Mouse (Mus musculus) adrenal gland, adult 8-10 months (tissue): Measurements from ENCODE around the gene Olfr771. TPM values are rescaled to one million over a fixed set of nuclear protein-coding genes. Genes with fewer than 3 reads are reported as not detected.
"Not testable (repeated sequence)": the region's sequence is repeated elsewhere in the genome, so short reads cannot be mapped to it uniquely, and the experiment has no call there.

Source experiments
- DNase-seq: peaks from one replicate; pipeline ENCODE4 v3.0.0; 2022
- total RNA-seq, 4 experiments: library from RNA; stranded (reverse); gene quantifications; 2 replicates each; pipeline ENCODE4 v1.2.4; 2022

Olfr771 gene
- total RNA-seq: not detected

DNA sequence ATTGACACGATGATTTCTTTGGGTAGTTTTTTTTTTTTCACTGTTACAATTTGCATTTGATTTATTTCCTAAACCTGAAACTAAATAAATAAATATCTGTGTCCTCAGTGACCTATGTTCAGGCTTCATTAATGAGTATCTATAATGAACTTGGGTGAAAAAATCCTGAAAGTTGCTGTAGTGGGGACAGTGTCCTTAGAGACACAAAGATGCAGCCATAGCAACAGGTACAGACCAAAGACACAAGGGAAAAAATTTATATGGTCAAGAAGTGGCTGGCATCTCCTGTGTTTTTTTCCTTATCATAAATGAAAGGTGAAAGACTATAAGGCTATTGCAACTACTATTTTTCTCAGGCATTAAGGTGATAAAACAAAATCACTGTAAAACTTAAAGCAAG, at the start of gene Olfr771:
Gene Olfr771 (minus strand): TSS at position 101 of the 400 bp plus-strand sequence.
- no peak for DNase-seq

DNA sequence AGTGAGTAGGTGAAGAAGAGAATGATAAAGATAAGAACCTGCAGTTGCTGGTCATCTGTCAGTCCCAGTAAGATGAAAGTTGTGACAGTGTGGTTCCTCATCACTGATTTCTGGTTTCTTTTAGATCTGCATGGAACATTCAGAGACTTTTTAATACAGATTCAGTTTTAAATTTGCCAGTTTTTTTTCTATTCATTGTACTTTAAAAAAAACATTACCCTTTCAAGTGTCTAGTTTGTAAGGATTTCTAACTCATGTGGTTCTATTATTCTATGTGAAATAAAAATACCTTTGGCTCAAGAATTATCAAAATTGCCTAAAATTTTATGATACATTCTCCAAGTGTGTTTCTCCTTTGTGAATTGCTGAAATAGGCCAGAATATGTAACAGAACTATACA, 22.8 kb upstream of the Olfr771 start, which contains the start of gene Olfr773:
Gene Olfr773 (minus strand): TSS at position 101 of the 400 bp plus-strand sequence.
- DNase-seq: not testable (repeated sequence)

DNA sequence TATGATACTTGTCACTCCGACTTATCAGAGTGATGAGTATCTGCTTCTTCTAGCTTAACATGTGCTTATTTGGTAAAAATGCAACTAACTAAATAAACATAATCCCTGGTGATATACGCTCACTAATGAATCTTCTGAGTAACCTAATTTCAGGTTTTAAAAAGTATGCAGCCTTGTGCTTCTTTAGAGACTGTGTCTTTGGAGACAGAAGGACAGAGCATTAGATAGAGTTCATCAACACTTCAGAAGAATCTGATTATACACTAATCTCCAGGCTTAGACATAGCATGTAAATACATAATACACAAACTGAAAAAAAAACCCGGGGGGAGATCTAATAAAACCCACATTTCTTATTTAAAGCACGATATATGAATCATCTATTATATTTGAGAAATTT, 13.3 kb upstream of the Olfr771 start, which contains the start of gene Olfr772:
Gene Olfr772 (minus strand): TSS at position 101 of the 400 bp plus-strand sequence.
- not testable (repeated sequence) for DNase-seq

- no peak for DNase-seq
Measured at GRCm38 (mm10) chr10:129138898-129139297, 25.7 kb downstream of the Olfr771 start, which contains the start of gene Olfr770. TSS of gene Olfr770 (minus strand) at chr10:129138998.

- DNase-seq: peak; percentile 6
Measured at GRCm38 (mm10) chr10:129117761-129118160, 46.8 kb downstream of the Olfr771 start, which contains the start of gene Olfr769. TSS of gene Olfr769 (minus strand) at chr10:129117861.

DNA sequence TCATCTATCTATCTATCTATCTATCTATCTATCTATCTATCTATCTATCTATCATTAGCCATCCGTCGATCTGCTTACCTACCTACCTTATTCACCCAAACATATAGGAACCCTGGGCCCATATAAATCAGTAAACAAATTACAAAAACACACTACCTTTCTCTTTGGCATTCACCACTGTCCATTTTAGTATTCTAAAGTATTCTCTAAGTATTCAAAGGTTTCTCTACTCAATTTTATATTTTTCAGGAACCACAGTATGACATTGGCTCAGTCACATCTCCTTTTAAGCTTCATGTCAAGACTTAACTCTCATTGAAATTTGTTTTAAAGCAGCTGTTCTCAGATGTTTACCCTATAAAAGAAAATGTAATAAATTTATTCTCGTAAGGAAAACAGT, 49.4 kb downstream of the Olfr771 start:
- no peak for DNase-seq

Other genes with a start within 250 kb of the Olfr771 start
- gene Rdh5, start 241.9 kb downstream of the Olfr771 start, total RNA-seq: 10 to 100 TPM in 3 of 4 experiments, 1 to 10 TPM in 1; 9.5 to 23.2 (median 15.7) TPM
- gene Bloc1s1, start 240.7 kb downstream of the Olfr771 start, total RNA-seq: 100 to 1,000 TPM; 137 to 192 (median 168) TPM
- gene Itga7, start 230.9 kb downstream of the Olfr771 start, total RNA-seq: 10 to 100 TPM in 2 of 4 experiments, 1 to 10 TPM in 2; 9.6 to 27.4 (median 11.8) TPM
- under 1 TPM in 2 of 4 experiments, not detected in 2; 0.32 to 0.46 TPM for gene Mettl7b, start 203.8 kb downstream of the Olfr771 start, total RNA-seq
- gene Olfr9, start 175.3 kb downstream of the Olfr771 start, total RNA-seq: not detected
- not detected for gene Olfr763, start 154.0 kb downstream of the Olfr771 start, total RNA-seq
- not detected for gene Olfr764-ps1, start 124.9 kb downstream of the Olfr771 start, total RNA-seq
- not detected for gene Olfr765, start 114.8 kb downstream of the Olfr771 start, total RNA-seq
- gene Olfr766-ps1, start 95.8 kb downstream of the Olfr771 start, total RNA-seq: not detected
- gene Olfr767, start 81.8 kb downstream of the Olfr771 start, total RNA-seq: not detected
- gene Olfr768, start 65.4 kb downstream of the Olfr771 start, total RNA-seq: not detected
- not detected for gene Olfr769, start 46.9 kb downstream of the Olfr771 start, total RNA-seq
- gene Olfr770, start 25.8 kb downstream of the Olfr771 start, total RNA-seq: not detected
- gene Olfr772, start 13.2 kb upstream of the Olfr771 start, total RNA-seq: not detected
- not detected for gene Olfr773, start 22.7 kb upstream of the Olfr771 start, total RNA-seq
- gene Olfr774, start 71.5 kb upstream of the Olfr771 start, total RNA-seq: not detected
- gene Olfr775, start 83.7 kb upstream of the Olfr771 start, total RNA-seq: under 1 TPM in 1 of 4 experiments, not detected in 3; 0.08 TPM
- gene Olfr776, start 94.4 kb upstream of the Olfr771 start, total RNA-seq: not detected
- not detected for gene Olfr777, start 106.7 kb upstream of the Olfr771 start, total RNA-seq
- not detected for gene Olfr780, start 153.4 kb upstream of the Olfr771 start, total RNA-seq
- not detected for gene Olfr781, start 164.1 kb upstream of the Olfr771 start, total RNA-seq
- not detected for gene Olfr782, start 184.1 kb upstream of the Olfr771 start, total RNA-seq
- gene Olfr784, start 219.3 kb upstream of the Olfr771 start, total RNA-seq: not detected
- gene Olfr785, start 240.7 kb upstream of the Olfr771 start, total RNA-seq: not detected